23 mouse cellular contexts compared by ENCODE assay signal in genomic region chr10:128912268-128912667, GRCm38 (mm10). TPM values are rescaled to one million over a fixed set of nuclear protein-coding genes. Genes with fewer than 3 reads are reported as not detected.
A peak's percentile ranks its signal among the peaks of the same experiment; 100 is the strongest.
DNase-seq lines count a peak whose midpoint lies in the region; ATAC-seq and TF ChIP-seq lines count a peak whose summit lies in the region.
"Had no signal": no experiment of that assay in that cellular context is flagged by ENCODE, and none has a peak within 500 bp of the region (broad histone marks: within the 10 kb centered on the region; RNA-seq: fewer than 3 reads in every experiment).

No protein-coding gene starts in this region.

- no peak for DNase-seq in left cerebral cortex, adult 9 months (ENCODE audit: low spot score in 2 of 2)
- DNase-seq in spleen, postnatal 4 days (ENCODE audit: low spot score in 2 of 2) = no peak
- DNase-seq: adrenal gland, adult 8-10 months; cerebellum, adult 18-20 months; gastrocnemius, postnatal 36 days; kidney, postnatal 36 days; liver, postnatal 0 days; right cerebral cortex, adult 18-20 months; right cerebral cortex, postnatal 4 days; thymus, postnatal 25 days had no signal

- H3K27ac ChIP-seq in intestine, postnatal 0 days (ENCODE audit: low read depth, low read length) = no peak overlapping the region
- H3K27ac ChIP-seq in intestine, embryonic 16.5 days (ENCODE audit: low read length) = no peak overlapping the region
- H3K27ac ChIP-seq in bone marrow macrophage, adult 2 months (ENCODE audit: insufficient read depth, low read depth, low read length) = no peak overlapping the region
- H3K27ac ChIP-seq in embryonic facial prominence, embryonic 12.5 days = 0 out of 2 replicates have a peak overlapping the region, but pooled peaks have one; percentile 50
- H3K27ac ChIP-seq in limb, embryonic 15.5 days = no peak overlapping the region
- H3K27ac ChIP-seq: hindbrain, embryonic 10.5 days had no signal

- peaks cover 48% of the 10 kb centered on the region for H3K36me3 ChIP-seq in intestine, postnatal 0 days (ENCODE audit: control insufficient read depth, insufficient read depth)
- peaks cover 4% of the 10 kb centered on the region; the same call in 1 of the 2 replicates for H3K36me3 ChIP-seq in intestine, embryonic 16.5 days (ENCODE audit: control insufficient read depth, insufficient read depth, low read length)
- peaks cover 50% of the 10 kb centered on the region for H3K36me3 ChIP-seq in embryonic facial prominence, embryonic 12.5 days
- peaks cover 48% of the 10 kb centered on the region for H3K36me3 ChIP-seq in limb, embryonic 15.5 days

- ATAC-seq in intestine, postnatal 0 days = no peak
- ATAC-seq in intestine, embryonic 16.5 days = no peak
- no peak for ATAC-seq in embryonic facial prominence, embryonic 12.5 days (ENCODE audit: insufficient number of reproducible peaks, insufficient read depth, low FRiP score, low TSS enrichment)
- no peak for ATAC-seq in limb, embryonic 15.5 days (ENCODE audit: insufficient number of reproducible peaks, low FRiP score, low TSS enrichment, low read depth)
- ATAC-seq: activated CD4-positive, CD25-positive, alpha-beta regulatory T cell, adult 4 months; forebrain, embryonic 16.5 days; liver, postnatal 0 days; lung, postnatal 0 days; midbrain, embryonic 16.5 days had no signal

- H3K9me3 ChIP-seq in intestine, postnatal 0 days (ENCODE audit: control insufficient read depth) = no peaks in the 10 kb centered on the region
- no peaks in the 10 kb centered on the region for H3K9me3 ChIP-seq in intestine, embryonic 16.5 days (ENCODE audit: control insufficient read depth, low read length)
- no peaks in the 10 kb centered on the region for H3K9me3 ChIP-seq in embryonic facial prominence, embryonic 12.5 days
- H3K9me3 ChIP-seq in limb, embryonic 15.5 days = no peaks in the 10 kb centered on the region
- H3K9me3 ChIP-seq: hindbrain, embryonic 10.5 days; stomach, embryonic 15.5 days had no signal

- no peak for TF ChIP-seq CTCF in intestine, postnatal 0 days (IDR thresholded peaks at IDR 0.05; ENCODE audit: low read depth)
- TF ChIP-seq CTCF in bone marrow macrophage, adult 2 months (IDR thresholded peaks at IDR 0.05; ENCODE audit: low read depth, low read length) = no peak

- no peak for TF ChIP-seq POLR2A in bone marrow macrophage, adult 2 months (IDR thresholded peaks at IDR 0.05; ENCODE audit: borderline replicate concordance, low read depth, low read length)

- no peak overlapping the region for H3K4me3 ChIP-seq in intestine, postnatal 0 days (ENCODE audit: low read depth, low read length)
- no peak overlapping the region for H3K4me3 ChIP-seq in intestine, embryonic 16.5 days (ENCODE audit: low read length)
- H3K4me3 ChIP-seq in bone marrow macrophage, adult 2 months (ENCODE audit: insufficient read depth, low read length) = peak overlapping the region; percentile 29
- H3K4me3 ChIP-seq in embryonic facial prominence, embryonic 12.5 days = no peak overlapping the region
- H3K4me3 ChIP-seq in limb, embryonic 15.5 days = peak overlapping the region; percentile 95
- H3K4me3 ChIP-seq: hindbrain, embryonic 10.5 days had no signal

- H3K27me3 ChIP-seq in intestine, postnatal 0 days (replicated peaks; ENCODE audit: control insufficient read depth, insufficient read depth, low read length) = no peaks in the 10 kb centered on the region
- H3K27me3 ChIP-seq in intestine, embryonic 16.5 days (replicated peaks; ENCODE audit: control insufficient read depth, insufficient read depth, low read length) = no peaks in the 10 kb centered on the region
- no peaks in the 10 kb centered on the region for H3K27me3 ChIP-seq in embryonic facial prominence, embryonic 12.5 days
- H3K27me3 ChIP-seq in limb, embryonic 15.5 days = no peaks in the 10 kb centered on the region
- H3K27me3 ChIP-seq: stomach, embryonic 15.5 days had no signal

- no peak overlapping the region for H3K9ac ChIP-seq in intestine, postnatal 0 days (ENCODE audit: low read depth, low read length)
- H3K9ac ChIP-seq in intestine, embryonic 16.5 days (ENCODE audit: low read depth, low read length) = no peak overlapping the region
- H3K9ac ChIP-seq in embryonic facial prominence, embryonic 12.5 days = peak overlapping the region; percentile 12; the same call in 1 of the 2 replicates
- no peak overlapping the region for H3K9ac ChIP-seq in limb, embryonic 15.5 days
- H3K9ac ChIP-seq: liver, postnatal 0 days; stomach, embryonic 15.5 days had no signal

- H3K4me2 ChIP-seq in intestine, postnatal 0 days (replicated peaks; ENCODE audit: low read depth) = peak overlapping the region; percentile 6; the same call in 1 of the 2 replicates
- H3K4me2 ChIP-seq in intestine, embryonic 16.5 days (ENCODE audit: low read depth, low read length) = no peak overlapping the region; the same call in 1 of the 2 replicates
- H3K4me2 ChIP-seq in embryonic facial prominence, embryonic 12.5 days (replicated peaks) = 0 out of 2 replicates have a peak overlapping the region, but pooled peaks have one; percentile 2
- no peak overlapping the region for H3K4me2 ChIP-seq in limb, embryonic 15.5 days
- H3K4me2 ChIP-seq: liver, embryonic 11.5 days had no signal

- no peaks in the 10 kb centered on the region for H3K4me1 ChIP-seq in intestine, postnatal 0 days (replicated peaks; ENCODE audit: control insufficient read depth, insufficient read depth, low read length)
- peaks cover 10% of the 10 kb centered on the region for H3K4me1 ChIP-seq in intestine, embryonic 16.5 days (ENCODE audit: control insufficient read depth, insufficient read depth, low read length)
- peaks cover 15% of the 10 kb centered on the region for H3K4me1 ChIP-seq in bone marrow macrophage, adult 2 months (ENCODE audit: control insufficient read depth, insufficient read depth, low read length)
- peaks cover 18% of the 10 kb centered on the region for H3K4me1 ChIP-seq in embryonic facial prominence, embryonic 12.5 days
- H3K4me1 ChIP-seq in limb, embryonic 15.5 days = peaks cover 40% of the 10 kb centered on the region

- 85% methylated on average over 4 of the region's 4 CpGs for WGBS in intestine, postnatal 0 days
- WGBS in intestine, embryonic 16.5 days = 89% methylated on average over 4 of the region's 4 CpGs
- 91% methylated on average over 4 of the region's 4 CpGs for WGBS in embryonic facial prominence, embryonic 12.5 days
- WGBS in limb, embryonic 15.5 days = 66% methylated on average over 4 of the region's 4 CpGs

RNA-seq across cellular contexts. Expression of gene Rdh5, which starts 10.4 kb away (rescaled TPM):
- 12.4 and 13.0 TPM in 2 replicates for polyA plus RNA-seq in intestine, postnatal 0 days (2015; fragmentation: Nextera tagmentation; extraction: Ambion mirVana)
- 18.6 and 18.8 TPM in 2 replicates for polyA plus RNA-seq in intestine, embryonic 16.5 days (2015; fragmentation: Nextera tagmentation; extraction: Ambion mirVana)
- polyA plus RNA-seq in bone marrow macrophage, adult 2 months (2012; ENCODE audit: insufficient read depth, insufficient read length, missing spikeins) = 4.6 and 7.5 TPM in 2 replicates
- 14.2 and 14.7 TPM in 2 replicates for polyA plus RNA-seq in embryonic facial prominence, embryonic 12.5 days (2016; fragmentation: Nextera tagmentation; extraction: Ambion mirVana)
- polyA plus RNA-seq in limb, embryonic 15.5 days (2015; fragmentation: Nextera tagmentation; extraction: Ambion mirVana) = 13.6 and 16.8 TPM in 2 replicates

RNA-seq across cellular contexts. Expression of gene Cd63, which starts 11.5 kb away (rescaled TPM):
- 939 and 945 TPM in 2 replicates for polyA plus RNA-seq in intestine, postnatal 0 days (2015; fragmentation: Nextera tagmentation; extraction: Ambion mirVana)
- polyA plus RNA-seq in intestine, embryonic 16.5 days (2015; fragmentation: Nextera tagmentation; extraction: Ambion mirVana) = 794 TPM in 2 replicates
- polyA plus RNA-seq in bone marrow macrophage, adult 2 months (2012; ENCODE audit: insufficient read depth, insufficient read length, missing spikeins) = 751 and 791 TPM in 2 replicates
- polyA plus RNA-seq in embryonic facial prominence, embryonic 12.5 days (2016; fragmentation: Nextera tagmentation; extraction: Ambion mirVana) = 459 and 465 TPM in 2 replicates
- polyA plus RNA-seq in limb, embryonic 15.5 days (2015; fragmentation: Nextera tagmentation; extraction: Ambion mirVana) = 1,128 and 1,135 TPM in 2 replicates

RNA-seq across cellular contexts. Expression of gene Bloc1s1, which starts 11.6 kb away (rescaled TPM):
- polyA plus RNA-seq in intestine, postnatal 0 days (2015; fragmentation: Nextera tagmentation; extraction: Ambion mirVana) = 248 and 257 TPM in 2 replicates
- 208 and 220 TPM in 2 replicates for polyA plus RNA-seq in intestine, embryonic 16.5 days (2015; fragmentation: Nextera tagmentation; extraction: Ambion mirVana)
- polyA plus RNA-seq in bone marrow macrophage, adult 2 months (2012; ENCODE audit: insufficient read depth, insufficient read length, missing spikeins) = 125 TPM in 2 replicates
- polyA plus RNA-seq in embryonic facial prominence, embryonic 12.5 days (2016; fragmentation: Nextera tagmentation; extraction: Ambion mirVana) = 210 and 215 TPM in 2 replicates
- polyA plus RNA-seq in limb, embryonic 15.5 days (2015; fragmentation: Nextera tagmentation; extraction: Ambion mirVana) = 225 and 234 TPM in 2 replicates

RNA-seq across cellular contexts. Expression of gene Gdf11, which starts 20.8 kb away (rescaled TPM):
- polyA plus RNA-seq in intestine, postnatal 0 days (2015; fragmentation: Nextera tagmentation; extraction: Ambion mirVana) = 0.99 and 1.6 TPM in 2 replicates
- 2.1 and 2.2 TPM in 2 replicates for polyA plus RNA-seq in intestine, embryonic 16.5 days (2015; fragmentation: Nextera tagmentation; extraction: Ambion mirVana)
- polyA plus RNA-seq in bone marrow macrophage, adult 2 months (2012; ENCODE audit: insufficient read depth, insufficient read length, missing spikeins) = not detected in 2 replicates
- 10.8 and 11.9 TPM in 2 replicates for polyA plus RNA-seq in embryonic facial prominence, embryonic 12.5 days (2016; fragmentation: Nextera tagmentation; extraction: Ambion mirVana)
- polyA plus RNA-seq in limb, embryonic 15.5 days (2015; fragmentation: Nextera tagmentation; extraction: Ambion mirVana) = 5.9 and 6.2 TPM in 2 replicates

RNA-seq across cellular contexts. Expression of gene Itga7, which starts 21.4 kb away (rescaled TPM):
- 3.1 and 3.6 TPM in 2 replicates for polyA plus RNA-seq in intestine, postnatal 0 days (2015; fragmentation: Nextera tagmentation; extraction: Ambion mirVana)
- polyA plus RNA-seq in intestine, embryonic 16.5 days (2015; fragmentation: Nextera tagmentation; extraction: Ambion mirVana) = 3.3 and 3.7 TPM in 2 replicates
- polyA plus RNA-seq in bone marrow macrophage, adult 2 months (2012; ENCODE audit: insufficient read depth, insufficient read length, missing spikeins) = 0.17 TPM in 1 of 2 replicates, not detected in the other
- 5.2 TPM in 2 replicates for polyA plus RNA-seq in embryonic facial prominence, embryonic 12.5 days (2016; fragmentation: Nextera tagmentation; extraction: Ambion mirVana)
- polyA plus RNA-seq in limb, embryonic 15.5 days (2015; fragmentation: Nextera tagmentation; extraction: Ambion mirVana) = 11.8 and 27.8 TPM in 2 replicates
- polyA plus RNA-seq: macrophage had no signal

Comparison
In these comparisons a context has a peak if more than half of its experiments do, and no peak if none do; other contexts are left out.
1. H3K4me2 ChIP-seq: peak in intestine, postnatal 0 days (single experiment) and embryonic facial prominence, embryonic 12.5 days (single experiment); none in intestine, embryonic 16.5 days (single experiment) and limb, embryonic 15.5 days (single experiment).
2. H3K4me3 ChIP-seq: peak in bone marrow macrophage, adult 2 months (single experiment) and limb, embryonic 15.5 days (single experiment); none in intestine, postnatal 0 days (single experiment), intestine, embryonic 16.5 days (single experiment) and embryonic facial prominence, embryonic 12.5 days (single experiment).